Mouse (Mus musculus) liver, postnatal 0 days (tissue): ENCODE results near the gene Cnnm2. TPM values are rescaled to one million over a fixed set of nuclear protein-coding genes. Genes with fewer than 3 reads are reported as not detected.

ENCODE experiments used
- ATAC-seq: fragments of 200-750 bp; cut with Nextera tagmentation; 2 replicates; pipeline ENCODE4 v1.8.0; 2017; ENCODE audit warnings: mild to moderate bottlenecking, moderate library complexity
- DNase-seq: peaks from one replicate; pipeline ENCODE4 v3.0.0-alpha.2; 2016
- H3K27ac ChIP-seq: fragments of 300-500 bp; sonication (generic); 2 replicates; pipeline ENCODE4 v1.5.1; 2014; ENCODE audit warnings: antibody characterized with exemption, moderate library complexity, mild to moderate bottlenecking, low read depth
- H3K27me3 ChIP-seq: fragments of 300-500 bp; sonication (generic); 2 replicates; pipeline ENCODE4 v1.6.1; 2014; ENCODE audit warnings: low read length, control low read depth, mixed read lengths; ENCODE audit not compliant: insufficient read depth
- H3K36me3 ChIP-seq: fragments of 300-500 bp; sonication (generic); replicated peaks from 2 replicates; pipeline ENCODE4 v1.6.1; 2014; ENCODE audit warnings: mild to moderate bottlenecking, control low read depth, low read length, moderate library complexity, mixed read lengths; ENCODE audit not compliant: insufficient read depth
- H3K4me1 ChIP-seq: fragments of 300-500 bp; sonication (generic); 2 replicates; pipeline ENCODE4 v1.6.1; 2014; ENCODE audit warnings: antibody characterized with exemption, mild to moderate bottlenecking, control low read depth; ENCODE audit not compliant: insufficient read depth
- H3K4me2 ChIP-seq: fragments of 300-500 bp; sonication (generic); 2 replicates; pipeline ENCODE4 v1.6.1; 2014; ENCODE audit warnings: low read depth, mild to moderate bottlenecking, low read length, moderate library complexity, mixed read lengths
- H3K4me3 ChIP-seq: fragments of 300-500 bp; sonication (generic); 2 replicates; pipeline ENCODE4 v1.5.1; 2014; ENCODE audit warnings: low read depth, low read length
- H3K9ac ChIP-seq: fragments of 300-500 bp; sonication (generic); replicated peaks from 2 replicates; pipeline ENCODE4 v1.6.1; 2014; ENCODE audit warnings: mild to moderate bottlenecking, moderate library complexity
- H3K9me3 ChIP-seq: fragments of 300-500 bp; sonication (generic); 2 replicates; pipeline ENCODE4 v1.6.1; 2016; ENCODE audit warnings: mild to moderate bottlenecking, control low read depth, low read length, mixed read lengths
- CTCF ChIP-seq: sonication (generic); IDR thresholded peaks from 2 replicates; pipeline ENCODE4 v1.5.1; 2016; ENCODE audit warnings: antibody characterized with exemption, low read depth
- EP300 ChIP-seq: IDR thresholded peaks from 2 replicates; pipeline ENCODE4 v1.6.1; 2016; ENCODE audit warnings: antibody characterized with exemption, low read depth, mild to moderate bottlenecking
- WGBS: fragments of 180-500 bp; shearing (Covaris S2); extraction: QIAGEN DNeasy Blood & Tissue Kit; methylation state at CpG from one replicate; pipeline ENCODE4 v1.1.7; 2014; ENCODE audit not compliant: insufficient replicate concordance; 5-methylcytosine and 5-hydroxymethylcytosine counted together
- polyA plus RNA-seq: library from polyadenylated mRNA; unstranded; fragments of >200 nt; fragmentation: Nextera tagmentation; extraction: Ambion mirVana; gene quantifications from 2 replicates; pipeline ENCODE4 v1.2.1, GENCODE M21; 2015

Gene Cnnm2
- polyA plus RNA-seq, 1 experiment from 2014 or later = 1.6 TPM

GRCm38 (mm10) chr19:46849443-46849997, 88.1 kb downstream of the Cnnm2 start:
- ATAC-seq = peak; percentile 98
- peak overlapping the region; percentile 50 for H3K4me2 ChIP-seq
- H3K36me3 ChIP-seq = no peaks in the 10 kb centered on the region
- TF ChIP-seq EP300 = peak; percentile 96
- peak; percentile 9; the same call in 1 of the 2 replicates for TF ChIP-seq CTCF
- peak overlapping the region; percentile 86 for H3K27ac ChIP-seq
- peaks cover 33% of the 10 kb centered on the region for H3K4me1 ChIP-seq
- H3K27me3 ChIP-seq = no peaks in the 10 kb centered on the region
- WGBS = 52% methylated on average over 9 of the region's 9 CpGs
- no peak overlapping the region for H3K4me3 ChIP-seq
- peak overlapping the region; percentile 40; the same call in 1 of the 2 replicates for H3K9ac ChIP-seq
- H3K9me3 ChIP-seq = no peaks in the 10 kb centered on the region
- peak; percentile 72 for DNase-seq

- no peaks in the 10 kb centered on the region for H3K36me3 ChIP-seq
- H3K4me1 ChIP-seq = peaks cover 5% of the 10 kb centered on the region; the same call in 1 of the 2 replicates
- no peak overlapping the region for H3K4me3 ChIP-seq
- no peak for ATAC-seq
- no peak overlapping the region for H3K27ac ChIP-seq
- no peaks in the 10 kb centered on the region for H3K9me3 ChIP-seq
- no peak for DNase-seq
- TF ChIP-seq CTCF (no peak), EP300 (no peak)
- no peaks in the 10 kb centered on the region for H3K27me3 ChIP-seq
- WGBS = 58% methylated on average over 6 of the region's 6 CpGs
- no peak overlapping the region for H3K4me2 ChIP-seq
- no peak overlapping the region for H3K9ac ChIP-seq
Observed at GRCm38 (mm10) chr19:46856232-46856631, 94.8 kb downstream of the Cnnm2 start.

GRCm38 (mm10) chr19:46856780-46857179, 95.4 kb downstream of the Cnnm2 start:
- TF ChIP-seq CTCF (no peak), EP300 (no peak)
- Histone ChIP-seq H3K9me3 (no peaks in the 10 kb centered on the region), H3K36me3 (no peaks in the 10 kb centered on the region), H3K4me2 (no peak overlapping the region), H3K27me3 (no peaks in the 10 kb centered on the region), H3K4me1 (peaks cover 5% of the 10 kb centered on the region; the same call in 1 of the 2 replicates), H3K27ac (no peak overlapping the region), H3K9ac (no peak overlapping the region), H3K4me3 (no peak overlapping the region)
- WGBS = 43% methylated on average over 10 of the region's 10 CpGs
- ATAC-seq (no peak), DNase-seq (no peak)

GRCm38 (mm10) chr19:46857277-46857989, 96.0 kb downstream of the Cnnm2 start:
- Histone ChIP-seq H3K27me3 (no peaks in the 10 kb centered on the region), H3K9me3 (no peaks in the 10 kb centered on the region), H3K9ac (no peak overlapping the region), H3K36me3 (no peaks in the 10 kb centered on the region), H3K4me2 (no peak overlapping the region), H3K4me1 (peaks cover 5% of the 10 kb centered on the region; the same call in 1 of the 2 replicates), H3K4me3 (no peak overlapping the region), H3K27ac (no peak overlapping the region; the same call in 1 of the 2 replicates)
- ATAC-seq (peak; percentile 61; the same call in 1 of the 2 replicates), DNase-seq (no peak)
- TF ChIP-seq CTCF (peak; percentile 75), EP300 (no peak)
- 57% methylated on average over 9 of the region's 9 CpGs for WGBS

- H3K9me3 ChIP-seq = no peaks in the 10 kb centered on the region
- no peak overlapping the region for H3K4me3 ChIP-seq
- H3K36me3 ChIP-seq = no peaks in the 10 kb centered on the region
- no peak for DNase-seq
- H3K9ac ChIP-seq = no peak overlapping the region
- ATAC-seq = no peak
- no peak for TF ChIP-seq EP300
- TF ChIP-seq CTCF = no peak
- 68% methylated on average over 7 of the region's 7 CpGs for WGBS
- no peak overlapping the region for H3K27ac ChIP-seq
- H3K27me3 ChIP-seq = no peaks in the 10 kb centered on the region
- no peak overlapping the region for H3K4me2 ChIP-seq
- peaks cover 11% of the 10 kb centered on the region for H3K4me1 ChIP-seq
Observed at GRCm38 (mm10) chr19:46858200-46858599, 96.8 kb downstream of the Cnnm2 start.

GRCm38 (mm10) chr19:46862556-46862955, 101.2 kb downstream of the Cnnm2 start:
- ATAC-seq = no peak
- 21% methylated on average over 3 of the region's 3 CpGs for WGBS
- H3K9ac ChIP-seq = no peak overlapping the region

More at GRCm38 (mm10) chr19:46862556-46862955, 101.2 kb downstream of the Cnnm2 start:
- Histone ChIP-seq H3K36me3 (no peaks in the 10 kb centered on the region), H3K27me3 (no peaks in the 10 kb centered on the region), H3K9me3 (no peaks in the 10 kb centered on the region), H3K27ac (peak overlapping the region; percentile 13; the same call in 1 of the 2 replicates), H3K4me1 (peaks cover 24% of the 10 kb centered on the region), H3K4me3 (no peak overlapping the region), H3K4me2 (no peak overlapping the region)
- TF ChIP-seq CTCF = no peak
- TF ChIP-seq EP300 = no peak
- DNase-seq = no peak
